Mouse (Mus musculus): ENCODE results near the gene C5ar2. TPM values are rescaled to one million over a fixed set of nuclear protein-coding genes. Genes with fewer than 3 reads are reported as not detected.
"Not testable (repeated sequence)": the region's sequence is repeated elsewhere in the genome, so short reads cannot be mapped to it uniquely, and the experiment has no call there.

Gene C5ar2
- total RNA-seq, 2 experiments from 2014 or later = 1.1 to 1.7 TPM

- peak; percentile 91 for ATAC-seq (replicated peaks; ENCODE audit: poor library complexity)
These were observed 13.9 kb upstream of the C5ar2 start for GRCm38 (mm10) chr7:16257830-16258229.

GRCm38 (mm10) chr7:16255963-16256362, 12.0 kb upstream of the C5ar2 start:
- not testable (repeated sequence) for ATAC-seq (replicated peaks; ENCODE audit: poor library complexity)

- ATAC-seq (replicated peaks; ENCODE audit: poor library complexity) = peak; percentile 18
These were observed 10.2 kb upstream of the C5ar2 start for GRCm38 (mm10) chr7:16254195-16254594.

DNA sequence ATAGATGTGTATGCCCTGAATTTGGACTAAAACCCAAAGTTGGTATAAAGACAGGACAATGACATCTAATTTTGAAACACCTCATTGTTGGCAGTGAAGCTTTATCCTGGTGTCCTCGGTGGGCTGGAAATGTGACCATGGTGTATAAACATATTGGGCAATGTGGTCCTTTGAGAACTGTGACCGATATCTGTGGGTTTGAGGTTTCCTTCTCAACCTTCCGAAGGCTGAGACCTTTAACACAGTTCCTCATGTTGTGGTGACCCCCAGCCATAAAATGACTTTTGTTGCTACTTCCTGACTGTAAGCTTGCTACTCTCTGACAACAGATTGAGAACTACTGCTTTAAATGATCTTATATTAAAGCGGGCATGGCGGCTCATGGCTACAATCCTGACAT, 6.7 kb upstream of the C5ar2 start:
- peak; percentile 91 for ATAC-seq (replicated peaks; ENCODE audit: poor library complexity)

DNA sequence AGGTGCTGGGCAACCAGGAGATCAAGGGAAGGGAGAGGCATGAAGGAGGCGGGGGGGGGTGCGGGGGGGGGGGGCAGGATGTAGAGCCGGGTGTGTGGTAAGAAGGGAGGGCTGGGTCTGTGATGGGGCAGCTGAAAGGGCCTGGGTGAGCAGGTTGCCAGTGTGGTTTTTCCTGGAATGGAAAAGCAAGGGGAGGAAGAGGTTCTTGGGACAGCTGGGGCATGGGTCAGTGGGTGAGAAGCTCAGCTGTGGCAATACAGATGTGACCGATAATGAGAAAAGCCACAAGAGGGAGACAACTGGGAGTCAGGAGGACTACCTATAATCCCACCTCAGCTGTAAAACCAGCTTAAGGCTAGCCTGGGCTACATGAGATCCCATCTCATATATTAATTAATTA, 2.0 kb upstream of the C5ar2 start:
- 0 out of 2 replicates have a peak, but pooled peaks have one; percentile 11 for ATAC-seq (replicated peaks; ENCODE audit: poor library complexity)

- ATAC-seq (replicated peaks; ENCODE audit: poor library complexity) = no peak
These were observed 1.8 kb downstream of the C5ar2 start for GRCm38 (mm10) chr7:16242198-16242597.

GRCm38 (mm10) chr7:16241787-16242186, 2.2 kb downstream of the C5ar2 start:
- ATAC-seq (replicated peaks; ENCODE audit: poor library complexity) = no peak

- no peak for ATAC-seq (replicated peaks; ENCODE audit: poor library complexity)
These were observed 3.0 kb downstream of the C5ar2 start for GRCm38 (mm10) chr7:16240978-16241303.

- peak; percentile 62 for ATAC-seq (replicated peaks; ENCODE audit: poor library complexity)
These were observed 3.5 kb downstream of the C5ar2 start for GRCm38 (mm10) chr7:16240281-16240977.

DNA sequence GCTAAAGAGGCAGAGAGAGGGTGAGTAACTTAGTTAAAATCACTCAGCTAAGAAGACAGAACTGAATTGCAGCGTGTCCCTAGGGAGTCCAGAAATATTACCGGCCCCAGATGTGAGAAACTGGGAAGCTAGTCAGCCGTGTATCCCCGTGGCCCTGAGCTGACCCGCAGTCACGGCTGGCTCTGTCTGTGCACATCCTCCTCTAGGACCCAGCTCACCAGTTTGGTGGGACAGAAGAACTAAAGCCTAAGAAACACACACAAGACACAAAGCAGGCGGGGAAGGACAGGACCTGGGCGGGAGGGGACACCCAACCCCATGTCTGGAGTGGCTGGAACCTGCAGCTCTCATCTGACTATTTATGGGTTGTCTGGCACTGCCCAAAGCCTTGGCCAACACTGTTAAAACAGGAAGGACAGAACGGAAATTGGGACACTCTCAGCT, 4.4 kb downstream of the C5ar2 start:
- ATAC-seq (replicated peaks; ENCODE audit: poor library complexity) = peak; percentile 50

DNA sequence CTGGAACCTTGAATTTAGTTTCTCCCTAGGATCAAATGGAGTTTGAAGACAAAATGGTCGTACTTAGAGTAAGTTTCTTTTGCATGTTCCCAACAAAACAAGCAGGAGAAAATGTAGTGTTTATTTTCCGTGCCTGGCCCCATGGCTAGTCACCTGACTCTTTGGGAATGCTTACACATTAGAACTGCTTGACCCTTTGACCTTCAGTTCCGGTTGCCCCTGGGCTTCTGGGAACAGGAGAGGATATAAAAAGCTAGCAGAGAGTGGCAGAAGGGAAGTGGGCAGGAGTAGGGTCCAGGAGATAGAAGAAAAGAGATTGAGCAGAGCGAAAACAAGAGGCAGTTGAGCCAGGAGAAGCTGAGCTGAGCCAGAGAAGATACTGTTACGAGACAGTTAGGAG, 14.1 kb downstream of the C5ar2 start:
- ATAC-seq (replicated peaks; ENCODE audit: poor library complexity) = no peak

GRCm38 (mm10) chr7:16221582-16222272, 22.2 kb downstream of the C5ar2 start, which contains the start of gene Dhx34:
Gene Dhx34, minus strand, starts transcription at chr7:16222037.
- ATAC-seq (replicated peaks; ENCODE audit: poor library complexity) = peak; percentile 98

- ATAC-seq (replicated peaks; ENCODE audit: poor library complexity) = peak; percentile 20
These were observed 30.0 kb downstream of the C5ar2 start for GRCm38 (mm10) chr7:16213986-16214385.

- no peak for ATAC-seq (replicated peaks; ENCODE audit: poor library complexity)
These were observed 30.8 kb downstream of the C5ar2 start for GRCm38 (mm10) chr7:16213196-16213595.

DNA sequence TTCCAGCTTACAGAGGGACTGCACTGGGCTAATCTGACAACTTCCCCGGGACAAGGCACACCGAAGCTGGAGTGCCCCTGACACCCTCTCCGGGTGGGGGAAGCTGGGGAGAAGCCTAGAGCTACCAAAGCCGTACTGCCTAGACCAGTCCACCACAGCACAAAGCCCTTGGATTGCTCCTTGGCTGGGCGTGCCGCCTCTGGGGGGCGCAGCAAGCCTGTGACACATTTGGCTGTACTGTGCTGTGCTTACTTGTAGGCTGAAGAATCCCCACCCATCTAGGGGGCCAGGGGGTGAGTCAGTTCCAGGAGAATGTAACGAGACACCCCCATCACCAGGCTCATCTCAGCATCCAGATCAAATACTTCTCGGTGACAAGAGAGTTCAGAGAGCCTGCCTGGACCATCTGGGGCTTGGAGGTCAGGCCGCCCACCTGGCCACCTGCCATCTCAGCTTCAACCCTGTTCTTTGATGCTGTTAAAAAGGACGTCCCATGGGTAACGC, 33.0 kb downstream of the C5ar2 start:
- ATAC-seq (replicated peaks; ENCODE audit: poor library complexity) = peak; percentile 32; the same call in 1 of the 2 replicates

GRCm38 (mm10) chr7:16208781-16209665, 34.9 kb downstream of the C5ar2 start:
- no peak for ATAC-seq (replicated peaks; ENCODE audit: poor library complexity)

DNA sequence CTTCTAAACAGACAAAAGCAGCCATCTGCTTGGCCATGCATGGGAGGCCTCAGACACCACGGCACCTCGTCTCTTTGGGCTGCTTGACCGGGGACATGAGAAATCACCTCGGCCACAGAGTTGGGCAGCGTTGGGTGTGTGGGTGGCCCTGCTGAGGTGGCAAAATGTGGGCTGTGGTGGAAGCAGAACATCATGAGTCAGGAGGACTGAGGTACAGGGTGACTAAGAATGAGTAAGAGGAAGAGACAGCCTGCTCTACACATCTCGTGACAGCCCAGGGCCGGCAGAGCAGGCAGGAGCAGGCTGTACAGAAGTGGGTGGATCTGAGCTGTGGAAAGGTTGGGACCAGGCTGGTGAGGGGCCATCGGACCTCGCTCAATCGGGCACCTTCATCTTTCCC, 36.5 kb downstream of the C5ar2 start:
- ATAC-seq (replicated peaks; ENCODE audit: poor library complexity) = peak; percentile 30; the same call in 1 of the 2 replicates

DNA sequence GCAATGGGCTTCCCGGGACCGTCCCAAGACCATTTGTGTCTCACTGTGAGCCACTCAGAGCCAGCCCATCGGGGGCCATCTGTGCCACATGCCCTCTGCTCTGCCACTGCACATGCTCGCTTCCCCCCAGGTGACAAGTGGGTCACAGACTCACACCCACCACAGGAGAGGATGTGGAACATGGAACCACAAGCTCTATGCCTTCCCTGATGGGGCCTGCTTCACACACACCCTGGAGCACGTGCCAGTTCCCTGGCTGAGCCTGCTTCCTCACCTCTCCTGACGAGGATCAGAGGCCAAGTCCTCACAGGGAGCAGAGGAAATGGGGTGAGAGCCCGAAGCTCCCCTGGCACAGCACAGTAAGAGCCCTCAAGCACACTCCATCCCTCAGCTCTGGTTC, 36.9 kb downstream of the C5ar2 start:
- ATAC-seq (replicated peaks; ENCODE audit: poor library complexity) = no peak

DNA sequence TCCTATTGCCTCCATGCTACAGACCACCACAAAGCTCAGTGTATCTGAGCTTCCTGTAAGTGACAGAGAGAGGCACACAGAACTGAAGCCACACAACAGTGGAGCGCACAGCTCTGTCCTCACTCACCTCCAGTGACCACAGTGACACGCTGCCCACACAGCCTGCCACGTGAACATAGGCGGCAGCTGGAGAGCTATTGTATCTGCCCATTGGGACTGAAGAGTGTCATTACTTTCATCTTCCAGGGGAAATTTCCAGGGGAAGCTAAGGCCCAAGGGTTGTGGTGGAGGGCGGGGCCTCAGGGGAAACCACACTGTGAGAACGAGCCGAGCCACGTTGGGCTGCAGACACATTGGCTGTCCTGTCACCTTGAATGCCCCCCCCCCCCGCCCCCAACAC, 39.2 kb downstream of the C5ar2 start:
- no peak for ATAC-seq (replicated peaks; ENCODE audit: poor library complexity)

GRCm38 (mm10) chr7:16203505-16203903, 40.5 kb downstream of the C5ar2 start:
- ATAC-seq (replicated peaks; ENCODE audit: poor library complexity) = no peak
